Mouse (Mus musculus) erythroid progenitor cell, adult 5-6 weeks (primary cell): Measurements from ENCODE around the gene Kcnmb3. TPM values are rescaled to one million over a fixed set of nuclear protein-coding genes. Genes with fewer than 3 reads are reported as not detected.
"Not testable (repeated sequence)": the region's sequence is repeated elsewhere in the genome, so short reads cannot be mapped to it uniquely, and the experiment has no call there.

Experiments used
- ATAC-seq: replicated peaks from 2 replicates; pipeline ENCODE4 v1.8.0; 2016; ENCODE audit warnings: moderate number of reproducible peaks, mild to moderate bottlenecking, moderate TSS enrichment, inconsistent platforms; ENCODE audit not compliant: poor library complexity, low FRiP score, severe bottlenecking
- total RNA-seq, 2 experiments: library from RNA; stranded (forward) in 1 of 2; stranded (reverse) in 1 of 2; fragments of 150-400 nt in 1 of 2; fragments of 186-747, 209-891 nt in 1 of 2; gene quantifications; 2 replicates each; pipeline versions ENCODE4 v1.2.3 to v1.2.4; 2015 to 2017; ENCODE audit warnings: low replicate concordance in 2 of 2

Gene Kcnmb3
- total RNA-seq, 2 experiments from 2014 or later, result not detected

GRCm38 (mm10) chr3:32438716-32439115 is 53.3 kb downstream of the Kcnmb3 start:
- no peak for ATAC-seq

GRCm38 (mm10) chr3:32437820-32438219 is 54.2 kb downstream of the Kcnmb3 start:
- no peak for ATAC-seq

GRCm38 (mm10) chr3:32437297-32437696 is 54.7 kb downstream of the Kcnmb3 start:
- no peak for ATAC-seq

- ATAC-seq, result no peak
These were observed 55.9 kb downstream of the Kcnmb3 start for GRCm38 (mm10) chr3:32436101-32436500.

- no peak for ATAC-seq
These were observed 58.0 kb downstream of the Kcnmb3 start for GRCm38 (mm10) chr3:32434016-32434415.

- ATAC-seq, result no peak
These were observed 61.6 kb downstream of the Kcnmb3 start for GRCm38 (mm10) chr3:32430394-32430793.

- not testable (repeated sequence) for ATAC-seq
These were observed 62.7 kb downstream of the Kcnmb3 start for GRCm38 (mm10) chr3:32429351-32429750.

- ATAC-seq, result no peak
These were observed 63.1 kb downstream of the Kcnmb3 start for GRCm38 (mm10) chr3:32428921-32429320.

- no peak for ATAC-seq
These were observed 63.7 kb downstream of the Kcnmb3 start for GRCm38 (mm10) chr3:32428361-32428760.

GRCm38 (mm10) chr3:32427695-32428094 is 64.3 kb downstream of the Kcnmb3 start:
- no peak for ATAC-seq

Other genes with a start within 250 kb of the Kcnmb3 start
- 1.4 and 3.8 TPM in 2 replicates for gene Zmat3, start 126.2 kb downstream of the Kcnmb3 start, total RNA-seq (2015; ENCODE audit: low replicate concordance)
- gene Zmat3, start 126.2 kb downstream of the Kcnmb3 start, total RNA-seq (2017; ENCODE audit: low replicate concordance), result 0.26 and 0.38 TPM in 2 replicates
- 13.3 and 20.1 TPM in 2 replicates for gene Pik3ca, start 94.6 kb downstream of the Kcnmb3 start, total RNA-seq (2015; ENCODE audit: low replicate concordance)
- gene Pik3ca, start 94.6 kb downstream of the Kcnmb3 start, total RNA-seq (2017; ENCODE audit: low replicate concordance), result 12.3 and 15.4 TPM in 2 replicates
- gene Zfp639, start 18.0 kb upstream of the Kcnmb3 start, total RNA-seq (2015; ENCODE audit: low replicate concordance), result 46.1 and 51.2 TPM in 2 replicates
- gene Zfp639, start 18.0 kb upstream of the Kcnmb3 start, total RNA-seq (2017; ENCODE audit: low replicate concordance), result 12.1 and 18.3 TPM in 2 replicates
- 27.2 and 40.0 TPM in 2 replicates for gene Mfn1, start 37.2 kb upstream of the Kcnmb3 start, total RNA-seq (2015; ENCODE audit: low replicate concordance)
- gene Mfn1, start 37.2 kb upstream of the Kcnmb3 start, total RNA-seq (2017; ENCODE audit: low replicate concordance), result 15.8 and 51.1 TPM in 2 replicates
- gene Gnb4, start 124.4 kb upstream of the Kcnmb3 start, total RNA-seq (2015; ENCODE audit: low replicate concordance), result 0.36 and 2.1 TPM in 2 replicates
- 4.9 TPM in 1 of 2 replicates, not detected in the other for gene Gnb4, start 124.4 kb upstream of the Kcnmb3 start, total RNA-seq (2017; ENCODE audit: low replicate concordance)
- gene Actl6a, start 214.1 kb upstream of the Kcnmb3 start, total RNA-seq (2015; ENCODE audit: low replicate concordance), result 60.9 and 108 TPM in 2 replicates
- 70.5 and 72.5 TPM in 2 replicates for gene Actl6a, start 214.1 kb upstream of the Kcnmb3 start, total RNA-seq (2017; ENCODE audit: low replicate concordance)
- 51.5 and 62.0 TPM in 2 replicates for gene Ndufb5, start 244.8 kb upstream of the Kcnmb3 start, total RNA-seq (2015; ENCODE audit: low replicate concordance)
- gene Ndufb5, start 244.8 kb upstream of the Kcnmb3 start, total RNA-seq (2017; ENCODE audit: low replicate concordance), result 27.5 and 29.4 TPM in 2 replicates
- gene Mrpl47, start 245.4 kb upstream of the Kcnmb3 start, total RNA-seq (2015; ENCODE audit: low replicate concordance), result 4.6 and 12.6 TPM in 2 replicates
- 1.1 and 4.7 TPM in 2 replicates for gene Mrpl47, start 245.4 kb upstream of the Kcnmb3 start, total RNA-seq (2017; ENCODE audit: low replicate concordance)